Mouse (Mus musculus) hindbrain, embryonic 10.5 days (tissue): Measurements from ENCODE around the gene Nyap2. TPM values are rescaled to one million over a fixed set of nuclear protein-coding genes. Genes with fewer than 3 reads are reported as not detected.

Experiments
- DNase-seq: peaks from one replicate; pipeline ENCODE4 v3.0.0-alpha.2; 2017; ENCODE audit warnings: low spot score
- H3K27ac ChIP-seq: fragments of 300-500 bp; sonication (generic); 2 replicates; pipeline ENCODE4 v1.5.1; 2016; ENCODE audit warnings: mild to moderate bottlenecking, moderate library complexity
- H3K27me3 ChIP-seq: fragments of 300-500 bp; sonication (generic); 2 replicates; pipeline ENCODE4 v1.6.1; 2016; ENCODE audit warnings: mild to moderate bottlenecking; ENCODE audit not compliant: poor library complexity, insufficient read depth, severe bottlenecking
- H3K36me3 ChIP-seq: fragments of 300-500 bp; sonication (generic); 2 replicates; pipeline ENCODE4 v1.6.1; 2016; ENCODE audit warnings: mild to moderate bottlenecking, moderate library complexity
- H3K4me1 ChIP-seq: fragments of 300-500 bp; sonication (generic); replicated peaks from 2 replicates; pipeline ENCODE4 v1.6.1; 2016; ENCODE audit warnings: mild to moderate bottlenecking
- H3K4me3 ChIP-seq: fragments of 300-500 bp; sonication (generic); 2 replicates; pipeline ENCODE4 v1.5.1; 2016; ENCODE audit warnings: mild to moderate bottlenecking, moderate library complexity
- H3K9me3 ChIP-seq: fragments of 300-500 bp; sonication (generic); 2 replicates; pipeline ENCODE4 v1.6.1; 2016; ENCODE audit warnings: mild to moderate bottlenecking, moderate library complexity
- WGBS: fragments of 180-500 bp; shearing (Covaris S2); methylation state at CpG from one replicate; pipeline ENCODE4 v1.1.7; 2016; 5-methylcytosine and 5-hydroxymethylcytosine counted together
- polyA plus RNA-seq: library from polyadenylated mRNA; unstranded; fragments of >200 nt; fragmentation: Nextera tagmentation; extraction: Ambion mirVana; gene quantifications from 2 replicates; pipeline ENCODE4 v1.2.1, GENCODE M21; 2016

Gene Nyap2
- polyA plus RNA-seq = 0.47 and 2.2 TPM in 2 replicates

GRCm38 (mm10) chr1:81076831-81077664, at the start of gene Nyap2:
Nyap2 (plus strand) TSS chr1:81076950.
- Histone ChIP-seq H3K4me1 (peaks cover 10% of the 10 kb centered on the region), H3K27me3 (no peaks in the 10 kb centered on the region), H3K9me3 (no peaks in the 10 kb centered on the region), H3K36me3 (no peaks in the 10 kb centered on the region), H3K27ac (peak within 1 kb of the TSS; percentile 82), H3K4me3 (peak within 1 kb of the TSS; percentile 38)
- peak; percentile 13 for DNase-seq
- 29% methylated on average over 16 of the region's 16 CpGs for WGBS

GRCm38 (mm10) chr1:81042907-81043868, 33.6 kb upstream of the Nyap2 start:
- Histone ChIP-seq H3K9me3 (no peaks in the 10 kb centered on the region), H3K36me3 (no peaks in the 10 kb centered on the region), H3K27me3 (no peaks in the 10 kb centered on the region), H3K4me3 (no peak overlapping the region), H3K4me1 (peaks cover 4% of the 10 kb centered on the region; the same call in 1 of the 2 replicates), H3K27ac (no peak overlapping the region)
- no peak for DNase-seq
- WGBS = 58% methylated on average over 5 of the region's 5 CpGs

GRCm38 (mm10) chr1:81058340-81058739, 18.4 kb upstream of the Nyap2 start:
- Histone ChIP-seq H3K27ac (no peak overlapping the region), H3K4me3 (no peak overlapping the region), H3K4me1 (no peaks in the 10 kb centered on the region), H3K36me3 (no peaks in the 10 kb centered on the region), H3K9me3 (no peaks in the 10 kb centered on the region), H3K27me3 (no peaks in the 10 kb centered on the region)
- DNase-seq = no peak
- WGBS = 94% methylated on average over 5 of the region's 5 CpGs

- no peaks in the 10 kb centered on the region for H3K9me3 ChIP-seq
- H3K4me3 ChIP-seq = no peak overlapping the region
- no peaks in the 10 kb centered on the region for H3K36me3 ChIP-seq
- H3K27me3 ChIP-seq = no peaks in the 10 kb centered on the region
- WGBS = 85% methylated on average over 2 of the region's 2 CpGs
- H3K27ac ChIP-seq = no peak overlapping the region
- DNase-seq = no peak
- H3K4me1 ChIP-seq = no peaks in the 10 kb centered on the region
Observed at GRCm38 (mm10) chr1:81058835-81059234, 17.9 kb upstream of the Nyap2 start.

- DNase-seq = no peak
- no peaks in the 10 kb centered on the region for H3K9me3 ChIP-seq
- H3K4me1 ChIP-seq = no peaks in the 10 kb centered on the region
- H3K27ac ChIP-seq = no peak overlapping the region
- H3K4me3 ChIP-seq = no peak overlapping the region
- no peaks in the 10 kb centered on the region for H3K27me3 ChIP-seq
- H3K36me3 ChIP-seq = no peaks in the 10 kb centered on the region
- WGBS = 92% methylated on average over 2 of the region's 2 CpGs
Observed at GRCm38 (mm10) chr1:81062811-81063210, 13.9 kb upstream of the Nyap2 start.

- Histone ChIP-seq H3K27me3 (no peaks in the 10 kb centered on the region), H3K4me1 (peaks cover 10% of the 10 kb centered on the region), H3K36me3 (no peaks in the 10 kb centered on the region), H3K27ac (peak overlapping the region; percentile 82; the same call in 1 of the 2 replicates), H3K4me3 (no peak overlapping the region), H3K9me3 (no peaks in the 10 kb centered on the region)
- 54% methylated on average over 9 of the region's 9 CpGs for whole genome bisulfite sequencing
- peak; percentile 12 for DNase-seq
Observed at GRCm38 (mm10) chr1:81076259-81076658, 491 bp upstream of the Nyap2 start.

GRCm38 (mm10) chr1:81077665-81078314, 1.0 kb downstream of the Nyap2 start:
- peaks cover 10% of the 10 kb centered on the region for H3K4me1 ChIP-seq
- H3K27ac ChIP-seq = 0 out of 2 replicates have a peak overlapping the region, but pooled peaks have one; percentile 82
- no peak for DNase-seq
- H3K4me3 ChIP-seq = peak overlapping the region; percentile 38
- WGBS = 76% methylated on average over 9 of the region's 9 CpGs
- H3K27me3 ChIP-seq = no peaks in the 10 kb centered on the region
- no peaks in the 10 kb centered on the region for H3K9me3 ChIP-seq
- no peaks in the 10 kb centered on the region for H3K36me3 ChIP-seq

GRCm38 (mm10) chr1:81087485-81087884, 10.7 kb downstream of the Nyap2 start:
- no peak overlapping the region for H3K4me3 ChIP-seq

GRCm38 (mm10) chr1:81090400-81090799, 13.7 kb downstream of the Nyap2 start:
- no peak overlapping the region for H3K4me3 ChIP-seq
- H3K27ac ChIP-seq = no peak overlapping the region
- DNase-seq = no peak
- H3K36me3 ChIP-seq = no peaks in the 10 kb centered on the region
- H3K27me3 ChIP-seq = no peaks in the 10 kb centered on the region
- 90% methylated on average over 1 of the region's 1 CpGs for WGBS
- no peaks in the 10 kb centered on the region for H3K9me3 ChIP-seq
- H3K4me1 ChIP-seq = no peaks in the 10 kb centered on the region; the same call in 1 of the 2 replicates

More at GRCm38 (mm10) chr1:81087485-81087884, 10.7 kb downstream of the Nyap2 start:
- no peak overlapping the region for H3K27ac ChIP-seq
- H3K4me1 ChIP-seq = no peaks in the 10 kb centered on the region; the same call in 1 of the 2 replicates
- no peaks in the 10 kb centered on the region for H3K27me3 ChIP-seq
- 82% methylated on average over 5 of the region's 5 CpGs for whole genome bisulfite sequencing
- DNase-seq = no peak
- H3K36me3 ChIP-seq = no peaks in the 10 kb centered on the region
- no peaks in the 10 kb centered on the region for H3K9me3 ChIP-seq

GRCm38 (mm10) chr1:81090979-81091378, 14.2 kb downstream of the Nyap2 start:
- H3K36me3 ChIP-seq = no peaks in the 10 kb centered on the region
- no peak overlapping the region for H3K4me3 ChIP-seq
- 79% methylated on average over 3 of the region's 3 CpGs for WGBS
- H3K27ac ChIP-seq = no peak overlapping the region
- no peaks in the 10 kb centered on the region; the same call in 1 of the 2 replicates for H3K4me1 ChIP-seq
- no peak for DNase-seq
- no peaks in the 10 kb centered on the region for H3K9me3 ChIP-seq
- no peaks in the 10 kb centered on the region for H3K27me3 ChIP-seq

- Histone ChIP-seq H3K27me3 (no peaks in the 10 kb centered on the region), H3K27ac (no peak overlapping the region), H3K4me1 (peaks cover 2% of the 10 kb centered on the region), H3K9me3 (no peaks in the 10 kb centered on the region), H3K4me3 (no peak overlapping the region), H3K36me3 (no peaks in the 10 kb centered on the region)
- no peak for DNase-seq
- WGBS = 86% methylated on average over 2 of the region's 2 CpGs
Observed at GRCm38 (mm10) chr1:81092056-81092455, 15.3 kb downstream of the Nyap2 start.

GRCm38 (mm10) chr1:81092886-81093285, 16.1 kb downstream of the Nyap2 start:
- Histone ChIP-seq H3K27ac (no peak overlapping the region), H3K27me3 (no peaks in the 10 kb centered on the region), H3K9me3 (no peaks in the 10 kb centered on the region), H3K4me1 (peaks cover 5% of the 10 kb centered on the region), H3K4me3 (no peak overlapping the region), H3K36me3 (no peaks in the 10 kb centered on the region)
- WGBS = 90% methylated on average over 4 of the region's 4 CpGs
- no peak for DNase-seq
